Mouse (Mus musculus): ENCODE data around the gene Trim62.

DNA sequence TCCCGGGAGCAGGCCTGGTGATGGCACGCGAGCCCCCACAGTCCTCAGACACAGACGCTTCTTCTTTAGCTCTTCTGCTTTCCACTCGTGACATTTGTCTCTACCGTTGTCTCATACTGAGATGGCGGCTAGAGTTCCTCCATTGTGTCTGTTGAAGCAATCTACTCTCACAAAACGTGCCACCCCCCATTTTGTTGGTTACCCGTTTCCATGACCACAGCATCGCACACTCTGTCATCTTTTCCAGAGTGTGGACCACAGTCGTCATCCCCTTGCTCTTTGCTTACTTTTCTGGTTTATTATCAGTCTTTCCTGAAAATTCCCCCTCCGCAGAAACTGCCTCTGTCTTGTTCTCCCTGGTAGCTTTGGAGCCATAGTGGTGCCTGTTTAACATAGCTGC is 10.7 kb downstream of the Trim62 start:
- no peak for TF ChIP-seq USF1 (IDR thresholded peaks at IDR 0.05; ENCODE audit: low read depth)
- TF ChIP-seq CTCF (IDR thresholded peaks at IDR 0.05; ENCODE audit: control insufficient read depth, insufficient read depth, insufficient read length) = no peak
- no peak for TF ChIP-seq MAX (IDR thresholded peaks at IDR 0.05)
- no peak for TF ChIP-seq MYOG (IDR thresholded peaks at IDR 0.05; ENCODE audit: control insufficient read depth, extremely low read depth, insufficient read length)
- no peak for TF ChIP-seq CEBPB (IDR thresholded peaks at IDR 0.05; ENCODE audit: low read depth)
- TF ChIP-seq FOSL1 (IDR thresholded peaks at IDR 0.05; ENCODE audit: insufficient read depth, low read length, poor library complexity, severe bottlenecking) = no peak
